Mouse (Mus musculus) limb, embryonic 14.5 days (tissue): ENCODE results near the gene Nsd1. TPM values are rescaled to one million over a fixed set of nuclear protein-coding genes. Genes with fewer than 3 reads are reported as not detected.

Experiments used
- ATAC-seq: fragments of 200-750 bp; cut with Nextera tagmentation; 2 replicates; pipeline ENCODE4 v1.8.0; 2017; ENCODE audit warnings: low read depth, moderate number of reproducible peaks, moderate TSS enrichment; ENCODE audit not compliant: low FRiP score
- DNase-seq: peaks from one replicate; pipeline ENCODE4 v3.0.0-alpha.2; 2015; ENCODE audit warnings: low spot score
- H3K27ac ChIP-seq: fragments of 300-500 bp; sonication (generic); replicated peaks from 2 replicates; pipeline ENCODE4 v1.5.1; 2014; ENCODE audit warnings: low read depth, mild to moderate bottlenecking, low read length, moderate library complexity, mixed read lengths
- H3K27me3 ChIP-seq: fragments of 300-500 bp; sonication (generic); 2 replicates; pipeline ENCODE4 v1.6.1; 2014; ENCODE audit warnings: low read length, mixed read lengths; ENCODE audit not compliant: control insufficient read depth, insufficient read depth
- H3K36me3 ChIP-seq: fragments of 300-500 bp; sonication (generic); 2 replicates; pipeline ENCODE4 v1.6.1; 2014; ENCODE audit warnings: mild to moderate bottlenecking, low read length, moderate library complexity, mixed read lengths; ENCODE audit not compliant: control insufficient read depth, insufficient read depth
- H3K4me1 ChIP-seq: fragments of 300-500 bp; sonication (generic); 2 replicates; pipeline ENCODE4 v1.6.1; 2014; ENCODE audit warnings: antibody characterized with exemption, low read length, mixed read lengths; ENCODE audit not compliant: control insufficient read depth, insufficient read depth
- H3K4me2 ChIP-seq: fragments of 300-500 bp; sonication (generic); replicated peaks from 2 replicates; pipeline ENCODE4 v1.6.1; 2014; ENCODE audit warnings: low read depth, mild to moderate bottlenecking, low read length, moderate library complexity; ENCODE audit not compliant: severe bottlenecking
- H3K4me3 ChIP-seq: fragments of 300-500 bp; sonication (generic); replicated peaks from 2 replicates; pipeline ENCODE4 v1.5.1; 2014; ENCODE audit warnings: low read length
- H3K9ac ChIP-seq: fragments of 300-500 bp; sonication (generic); 2 replicates; pipeline ENCODE4 v1.6.1; 2014; ENCODE audit warnings: mild to moderate bottlenecking, low read depth, low read length, moderate library complexity; ENCODE audit not compliant: severe bottlenecking
- H3K9me3 ChIP-seq: fragments of 300-500 bp; sonication (generic); 2 replicates; pipeline ENCODE4 v1.6.1; 2016; ENCODE audit warnings: low read length; ENCODE audit not compliant: control insufficient read depth
- POLR2A ChIP-seq: fragments of 200-500 bp; IDR thresholded peaks from 2 replicates; pipeline ENCODE4 v1.8.0; 2012; ENCODE audit warnings: inconsistent platforms, mild to moderate bottlenecking, moderate library complexity, borderline replicate concordance; ENCODE audit not compliant: insufficient read depth, insufficient read length; ENCODE audit errors: extremely low read depth
- WGBS: fragments of 180-500 bp; shearing (Covaris S2); extraction: QIAGEN DNeasy Blood & Tissue Kit; methylation state at CpG from one replicate; pipeline ENCODE4 v1.1.7; 2014; 5-methylcytosine and 5-hydroxymethylcytosine counted together
- polyA plus RNA-seq, 2 experiments: library from polyadenylated mRNA; depleted of rRNA in 1 of 2; stranded (reverse) in 1 of 2; unstranded in 1 of 2; fragments of >200 nt; fragmentation: Nextera tagmentation in 1 of 2; extraction: Ambion mirVana in 1 of 2; gene quantifications; 2 replicates each; pipeline versions ENCODE4 v1.2.1 to v1.2.3; 2012 to 2014

Gene Nsd1
- polyA plus RNA-seq, 2 experiments: 41.6 to 65.8 TPM

DNA sequence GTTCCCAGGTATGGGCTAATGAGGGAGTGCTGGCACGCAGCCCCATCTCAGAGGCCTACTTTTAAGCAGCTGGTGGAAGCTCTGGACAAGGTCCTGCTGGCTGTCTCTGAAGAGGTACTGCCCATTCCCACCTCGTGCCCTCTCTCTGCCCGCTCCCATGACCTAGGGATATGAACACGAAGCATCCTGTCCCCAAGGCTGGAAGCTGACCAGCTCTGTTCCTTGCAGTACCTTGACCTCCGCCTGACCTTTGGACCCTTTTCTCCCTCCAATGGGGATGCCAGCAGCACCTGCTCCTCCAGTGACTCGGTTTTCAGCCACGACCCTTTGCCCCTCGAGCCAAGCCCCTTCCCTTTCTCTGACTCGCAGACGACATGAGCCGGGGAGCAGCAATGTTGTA, 41.8 kb upstream of the Nsd1 start:
- H3K9me3 ChIP-seq: no peaks in the 10 kb centered on the region
- H3K4me2 ChIP-seq: no peak overlapping the region
- H3K4me3 ChIP-seq: no peak overlapping the region
- H3K27ac ChIP-seq: no peak overlapping the region
- no peak for DNase-seq
- H3K27me3 ChIP-seq: no peaks in the 10 kb centered on the region
- peaks cover 13% of the 10 kb centered on the region for H3K4me1 ChIP-seq
- no peaks in the 10 kb centered on the region for H3K36me3 ChIP-seq
- no peak overlapping the region for H3K9ac ChIP-seq
- ATAC-seq: no peak
- no peak for TF ChIP-seq POLR2A
- 75% methylated on average over 11 of the region's 11 CpGs for WGBS

DNA sequence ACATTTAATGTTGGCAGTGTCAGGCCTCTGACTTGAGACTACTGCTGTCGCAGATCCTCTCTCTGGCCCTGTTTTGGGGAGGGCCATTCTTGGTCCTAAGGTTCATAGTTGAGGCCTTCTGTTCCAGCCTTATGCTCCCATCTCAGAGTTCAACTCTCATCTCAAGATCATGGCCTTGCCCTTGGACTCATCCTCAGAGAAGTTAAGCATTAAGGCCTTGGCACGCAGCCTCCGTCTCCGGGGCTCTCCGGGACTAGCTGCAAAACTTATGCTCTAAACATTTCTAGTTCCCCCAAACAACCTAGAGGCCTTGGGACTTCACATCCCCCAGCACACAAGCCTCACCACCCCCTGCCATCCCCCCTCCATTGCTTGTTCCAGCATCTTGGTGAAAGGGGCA, 41.3 kb upstream of the Nsd1 start:
- Histone ChIP-seq H3K4me3 (no peak overlapping the region), H3K4me1 (peaks cover 13% of the 10 kb centered on the region), H3K4me2 (no peak overlapping the region), H3K36me3 (no peaks in the 10 kb centered on the region), H3K27ac (0 out of 2 replicates have a peak overlapping the region, but pooled peaks have one; percentile 1), H3K9ac (no peak overlapping the region), H3K27me3 (no peaks in the 10 kb centered on the region), H3K9me3 (no peaks in the 10 kb centered on the region)
- ATAC-seq (no peak), DNase-seq (no peak)
- no peak for TF ChIP-seq POLR2A
- 94% methylated on average over 5 of the region's 5 CpGs for WGBS

DNA sequence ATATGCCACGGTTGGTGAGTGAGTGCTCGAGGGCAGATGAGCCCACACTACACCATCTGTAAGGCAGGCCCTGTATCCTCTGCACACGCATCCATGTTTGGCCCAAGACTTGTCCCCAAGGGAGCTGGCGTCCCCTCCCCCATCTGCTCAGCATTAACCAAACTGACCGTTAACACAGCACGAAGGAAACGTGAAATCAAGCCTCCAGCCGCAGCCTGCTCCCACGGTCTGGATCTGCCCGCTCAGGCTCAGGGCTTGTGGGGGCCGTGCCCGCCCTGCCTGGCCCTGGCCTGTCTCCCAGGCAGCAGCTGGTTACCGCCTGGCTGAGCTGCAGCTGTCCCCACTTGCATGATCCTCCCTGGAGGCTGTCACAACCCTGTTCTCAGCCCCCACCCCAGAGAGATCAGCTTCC, 40.6 kb upstream of the Nsd1 start:
- peak; percentile 55 for DNase-seq
- no peaks in the 10 kb centered on the region for H3K9me3 ChIP-seq
- TF ChIP-seq POLR2A: no peak
- no peak overlapping the region for H3K4me2 ChIP-seq
- H3K4me3 ChIP-seq: no peak overlapping the region
- peak; percentile 82 for ATAC-seq
- H3K36me3 ChIP-seq: no peaks in the 10 kb centered on the region
- 47% methylated on average over 13 of the region's 13 CpGs for WGBS
- 0 out of 2 replicates have a peak overlapping the region, but pooled peaks have one; percentile 1 for H3K27ac ChIP-seq
- no peaks in the 10 kb centered on the region for H3K27me3 ChIP-seq
- 0 out of 2 replicates have a peak overlapping the region, but pooled peaks have one; percentile 5 for H3K9ac ChIP-seq
- H3K4me1 ChIP-seq: peaks cover 13% of the 10 kb centered on the region

DNA sequence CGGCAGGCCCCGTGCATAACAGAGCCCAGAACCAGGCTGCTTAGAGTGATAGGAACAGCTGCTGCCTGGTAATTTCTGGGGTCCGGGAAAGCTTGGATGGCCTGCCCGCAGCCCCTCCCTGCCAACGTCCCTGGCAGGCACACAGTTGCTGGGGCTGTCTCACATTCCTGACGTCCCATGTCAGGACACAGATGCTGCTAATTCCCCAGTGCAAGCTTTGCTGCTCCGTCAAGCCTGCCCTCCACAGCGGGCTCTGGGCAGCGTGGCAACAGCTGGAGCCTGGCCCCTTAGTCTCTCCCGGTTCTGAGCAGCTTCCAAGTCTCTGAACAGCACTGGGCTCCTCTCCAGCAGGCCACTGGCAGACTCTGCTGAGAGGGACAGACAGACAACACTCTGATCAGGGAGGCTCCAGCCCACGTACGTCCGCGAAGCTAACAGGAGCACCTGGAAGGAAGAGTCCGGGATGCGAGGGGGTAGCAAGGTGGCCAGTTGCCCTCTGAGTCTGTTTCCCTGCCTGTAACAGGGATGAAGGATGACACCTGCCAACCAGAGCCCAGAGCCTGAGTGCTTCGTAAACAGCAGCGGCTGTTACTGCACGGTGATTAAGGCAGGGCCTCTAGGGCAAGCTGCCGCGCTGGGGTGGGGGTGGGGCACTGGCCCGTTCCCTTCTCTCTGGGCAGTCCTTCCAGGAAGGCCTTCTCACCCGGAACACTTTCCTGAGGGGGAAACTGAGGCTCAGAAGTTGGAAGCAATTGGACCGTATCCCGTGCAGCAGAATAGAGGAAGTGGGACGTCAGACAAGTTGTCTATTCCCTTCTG, 37.9 kb upstream of the Nsd1 start:
- H3K9ac ChIP-seq: peak overlapping the region; percentile 34; the same call in 1 of the 2 replicates
- peak overlapping the region; percentile 8; the same call in 1 of the 2 replicates for H3K4me3 ChIP-seq
- peaks cover 13% of the 10 kb centered on the region for H3K4me1 ChIP-seq
- no peaks in the 10 kb centered on the region for H3K27me3 ChIP-seq
- ATAC-seq (peak; percentile 81), DNase-seq (peak; percentile 79)
- H3K9me3 ChIP-seq: no peaks in the 10 kb centered on the region
- 14% methylated on average over 26 of the region's 26 CpGs for WGBS
- H3K36me3 ChIP-seq: no peaks in the 10 kb centered on the region
- H3K4me2 ChIP-seq: peak overlapping the region; percentile 32
- peak overlapping the region; percentile 55; the same call in 1 of the 2 replicates for H3K27ac ChIP-seq
- TF ChIP-seq POLR2A: no peak

DNA sequence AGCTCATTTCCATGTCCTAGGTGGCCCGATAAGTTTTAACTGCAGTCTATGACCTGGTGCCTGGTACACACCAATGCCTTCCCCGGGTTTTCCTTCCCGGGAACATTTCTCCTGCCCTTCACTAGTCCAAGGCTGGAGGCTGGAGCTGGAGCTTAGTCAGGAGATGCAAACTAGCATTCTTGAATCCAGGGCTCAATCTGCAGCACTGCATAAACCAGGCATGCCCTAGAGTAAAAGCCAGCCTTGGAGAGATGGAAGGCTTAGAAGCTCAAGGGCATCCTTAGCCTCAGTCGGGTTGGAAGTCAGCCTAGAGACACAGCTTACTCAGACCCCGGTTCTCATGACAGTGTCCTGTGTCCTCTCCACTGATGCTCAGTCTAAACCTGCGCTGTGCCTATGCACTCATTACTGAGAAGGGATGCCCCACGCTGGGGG, 37.2 kb upstream of the Nsd1 start:
- 43% methylated on average over 7 of the region's 7 CpGs for WGBS
- Histone ChIP-seq H3K9ac (no peak overlapping the region), H3K4me3 (no peak overlapping the region), H3K27me3 (no peaks in the 10 kb centered on the region), H3K36me3 (no peaks in the 10 kb centered on the region), H3K27ac (0 out of 2 replicates have a peak overlapping the region, but pooled peaks have one; percentile 48), H3K4me1 (peaks cover 13% of the 10 kb centered on the region), H3K9me3 (no peaks in the 10 kb centered on the region), H3K4me2 (no peak overlapping the region; the same call in 1 of the 2 replicates)
- TF ChIP-seq POLR2A: no peak
- DNase-seq (no peak), ATAC-seq (no peak)
